Mouse (Mus musculus): ENCODE data around the gene Ctbp2. TPM values are rescaled to one million over a fixed set of nuclear protein-coding genes. Genes with fewer than 3 reads are reported as not detected.

Gene Ctbp2
- polyA plus RNA-seq, 1 experiment from 2014 or later, result 123 TPM

- Histone ChIP-seq H3K27ac (ENCODE audit: low read length) (no peak overlapping the region), H3K4me3 (ENCODE audit: low read length) (no peak overlapping the region), H3K27me3 (ENCODE audit: insufficient read depth, low read length) (no peaks in the 10 kb centered on the region), H3K9ac (replicated peaks; ENCODE audit: low read length) (no peak overlapping the region), H3K4me1 (ENCODE audit: insufficient read depth, low read length) (no peaks in the 10 kb centered on the region; the same call in 1 of the 2 replicates), H3K9me3 (ENCODE audit: low read length) (no peaks in the 10 kb centered on the region), H3K4me2 (replicated peaks; ENCODE audit: low read depth, low read length) (no peak overlapping the region), H3K36me3 (ENCODE audit: insufficient read depth, low read length) (no peaks in the 10 kb centered on the region)
- ATAC-seq (ENCODE audit: low FRiP score, low TSS enrichment), result no peak
- 71% methylated on average over 12 of the region's 12 CpGs for WGBS
These were observed 31.5 kb upstream of the Ctbp2 start for GRCm38 (mm10) chr7:133155621-133156020.

GRCm38 (mm10) chr7:133154846-133155245, 30.7 kb upstream of the Ctbp2 start:
- H3K27me3 ChIP-seq (ENCODE audit: insufficient read depth, low read length), result no peaks in the 10 kb centered on the region
- 78% methylated on average over 6 of the region's 6 CpGs for WGBS
- H3K4me1 ChIP-seq (ENCODE audit: insufficient read depth, low read length), result no peaks in the 10 kb centered on the region; the same call in 1 of the 2 replicates
- no peak for ATAC-seq (ENCODE audit: low FRiP score, low TSS enrichment)
- H3K9ac ChIP-seq (replicated peaks; ENCODE audit: low read length), result no peak overlapping the region
- H3K27ac ChIP-seq (ENCODE audit: low read length), result no peak overlapping the region
- H3K4me2 ChIP-seq (replicated peaks; ENCODE audit: low read depth, low read length), result no peak overlapping the region
- H3K9me3 ChIP-seq (ENCODE audit: low read length), result no peaks in the 10 kb centered on the region
- H3K36me3 ChIP-seq (ENCODE audit: insufficient read depth, low read length), result no peaks in the 10 kb centered on the region
- H3K4me3 ChIP-seq (ENCODE audit: low read length), result no peak overlapping the region

GRCm38 (mm10) chr7:133139689-133140336, 15.7 kb upstream of the Ctbp2 start:
- H3K9ac ChIP-seq (replicated peaks; ENCODE audit: low read length), result no peak overlapping the region
- no peak overlapping the region for H3K27ac ChIP-seq (ENCODE audit: low read length)
- H3K4me1 ChIP-seq (ENCODE audit: insufficient read depth, low read length), result no peaks in the 10 kb centered on the region
- no peaks in the 10 kb centered on the region for H3K9me3 ChIP-seq (ENCODE audit: low read length)
- no peak overlapping the region for H3K4me2 ChIP-seq (replicated peaks; ENCODE audit: low read depth, low read length)
- H3K27me3 ChIP-seq (ENCODE audit: insufficient read depth, low read length), result no peaks in the 10 kb centered on the region
- H3K36me3 ChIP-seq (ENCODE audit: insufficient read depth, low read length), result no peaks in the 10 kb centered on the region
- WGBS, result 81% methylated on average over 8 of the region's 8 CpGs
- no peak for ATAC-seq (ENCODE audit: low FRiP score, low TSS enrichment)
- no peak overlapping the region for H3K4me3 ChIP-seq (ENCODE audit: low read length)

GRCm38 (mm10) chr7:133133552-133133951, 9.4 kb upstream of the Ctbp2 start:
- Histone ChIP-seq H3K9ac (replicated peaks; ENCODE audit: low read length) (no peak overlapping the region), H3K27ac (ENCODE audit: low read length) (no peak overlapping the region), H3K9me3 (ENCODE audit: low read length) (peaks cover 3% of the 10 kb centered on the region; the same call in 1 of the 2 replicates), H3K4me2 (replicated peaks; ENCODE audit: low read depth, low read length) (no peak overlapping the region), H3K36me3 (ENCODE audit: insufficient read depth, low read length) (no peaks in the 10 kb centered on the region), H3K27me3 (ENCODE audit: insufficient read depth, low read length) (no peaks in the 10 kb centered on the region), H3K4me1 (ENCODE audit: insufficient read depth, low read length) (no peaks in the 10 kb centered on the region), H3K4me3 (ENCODE audit: low read length) (no peak overlapping the region)
- no peak for ATAC-seq (ENCODE audit: low FRiP score, low TSS enrichment)
- WGBS, result 83% methylated on average over 5 of the region's 5 CpGs

- H3K27ac ChIP-seq (ENCODE audit: low read length), result no peak overlapping the region
- no peak for ATAC-seq (ENCODE audit: low FRiP score, low TSS enrichment)
- 96% methylated on average over 5 of the region's 5 CpGs for WGBS
These were observed 8.5 kb upstream of the Ctbp2 start for GRCm38 (mm10) chr7:133132702-133133101.

GRCm38 (mm10) chr7:133124701-133125485, 739 bp upstream of the Ctbp2 start:
- no peaks in the 10 kb centered on the region for H3K27me3 ChIP-seq (ENCODE audit: insufficient read depth, low read length)
- peak overlapping the region; percentile 98 for H3K27ac ChIP-seq (ENCODE audit: low read length)
- peaks cover 23% of the 10 kb centered on the region for H3K4me1 ChIP-seq (ENCODE audit: insufficient read depth, low read length)
- H3K36me3 ChIP-seq (ENCODE audit: insufficient read depth, low read length), result no peaks in the 10 kb centered on the region
- H3K9ac ChIP-seq (replicated peaks; ENCODE audit: low read length), result peak overlapping the region; percentile 99
- ATAC-seq (ENCODE audit: low FRiP score, low TSS enrichment), result no peak
- peak overlapping the region; percentile 95 for H3K4me2 ChIP-seq (replicated peaks; ENCODE audit: low read depth, low read length)
- peak overlapping the region; percentile 96 for H3K4me3 ChIP-seq (ENCODE audit: low read length)
- H3K9me3 ChIP-seq (ENCODE audit: low read length), result peaks cover 3% of the 10 kb centered on the region; the same call in 1 of the 2 replicates
- WGBS, result 12% methylated on average over 34 of the region's 34 CpGs

More at GRCm38 (mm10) chr7:133132702-133133101, 8.5 kb upstream of the Ctbp2 start:
- H3K36me3 ChIP-seq (ENCODE audit: insufficient read depth, low read length), result no peaks in the 10 kb centered on the region
- H3K4me1 ChIP-seq (ENCODE audit: insufficient read depth, low read length), result no peaks in the 10 kb centered on the region
- no peaks in the 10 kb centered on the region for H3K27me3 ChIP-seq (ENCODE audit: insufficient read depth, low read length)
- no peak overlapping the region for H3K4me3 ChIP-seq (ENCODE audit: low read length)
- no peak overlapping the region for H3K9ac ChIP-seq (replicated peaks; ENCODE audit: low read length)
- peaks cover 3% of the 10 kb centered on the region; the same call in 1 of the 2 replicates for H3K9me3 ChIP-seq (ENCODE audit: low read length)
- no peak overlapping the region for H3K4me2 ChIP-seq (replicated peaks; ENCODE audit: low read depth, low read length)

GRCm38 (mm10) chr7:133123244-133123998, 733 bp downstream of the Ctbp2 start, which contains the start of gene Fgfr2:
Gene Fgfr2, minus strand, starts transcription at chr7:133123350.
- peak within 1 kb of the TSS; percentile 99 for H3K9ac ChIP-seq (replicated peaks; ENCODE audit: low read length)
- ATAC-seq (ENCODE audit: low FRiP score, low TSS enrichment), result peak; percentile 82
- H3K36me3 ChIP-seq (ENCODE audit: insufficient read depth, low read length), result no peaks in the 10 kb centered on the region
- H3K27ac ChIP-seq (ENCODE audit: low read length), result peak within 1 kb of the TSS; percentile 98
- no peaks in the 10 kb centered on the region for H3K9me3 ChIP-seq (ENCODE audit: low read length)
- H3K4me2 ChIP-seq (replicated peaks; ENCODE audit: low read depth, low read length), result peak within 1 kb of the TSS; percentile 95
- peak within 1 kb of the TSS; percentile 96 for H3K4me3 ChIP-seq (ENCODE audit: low read length)
- H3K27me3 ChIP-seq (ENCODE audit: insufficient read depth, low read length), result no peaks in the 10 kb centered on the region
- under 1% methylated on average over 35 of the region's 53 CpGs for WGBS
- peaks cover 37% of the 10 kb centered on the region for H3K4me1 ChIP-seq (ENCODE audit: insufficient read depth, low read length)

- H3K9ac ChIP-seq (replicated peaks; ENCODE audit: low read length), result peak overlapping the region; percentile 99
- ATAC-seq (ENCODE audit: low FRiP score, low TSS enrichment), result peak; percentile 40
- peak overlapping the region; percentile 98 for H3K27ac ChIP-seq (ENCODE audit: low read length)
- under 1% methylated on average over 77 of the region's 102 CpGs for WGBS
- peak overlapping the region; percentile 95 for H3K4me2 ChIP-seq (replicated peaks; ENCODE audit: low read depth, low read length)
- H3K4me1 ChIP-seq (ENCODE audit: insufficient read depth, low read length), result peaks cover 44% of the 10 kb centered on the region
- H3K27me3 ChIP-seq (ENCODE audit: insufficient read depth, low read length), result no peaks in the 10 kb centered on the region
- H3K9me3 ChIP-seq (ENCODE audit: low read length), result no peaks in the 10 kb centered on the region
- H3K4me3 ChIP-seq (ENCODE audit: low read length), result peak overlapping the region; percentile 96
- H3K36me3 ChIP-seq (ENCODE audit: insufficient read depth, low read length), result no peaks in the 10 kb centered on the region
These were observed 1.5 kb downstream of the Ctbp2 start for GRCm38 (mm10) chr7:133122379-133123243.

Measured in kidney, embryonic 16.5 days (tissue).